Mouse (Mus musculus): ENCODE measurements around the gene Gbx2. TPM values are rescaled to one million over a fixed set of nuclear protein-coding genes. Genes with fewer than 3 reads are reported as not detected.

The Gbx2 gene
- 0.13 and 0.18 TPM in 2 replicates for polyA plus RNA-seq (2012; rRNA removed)

DNA sequence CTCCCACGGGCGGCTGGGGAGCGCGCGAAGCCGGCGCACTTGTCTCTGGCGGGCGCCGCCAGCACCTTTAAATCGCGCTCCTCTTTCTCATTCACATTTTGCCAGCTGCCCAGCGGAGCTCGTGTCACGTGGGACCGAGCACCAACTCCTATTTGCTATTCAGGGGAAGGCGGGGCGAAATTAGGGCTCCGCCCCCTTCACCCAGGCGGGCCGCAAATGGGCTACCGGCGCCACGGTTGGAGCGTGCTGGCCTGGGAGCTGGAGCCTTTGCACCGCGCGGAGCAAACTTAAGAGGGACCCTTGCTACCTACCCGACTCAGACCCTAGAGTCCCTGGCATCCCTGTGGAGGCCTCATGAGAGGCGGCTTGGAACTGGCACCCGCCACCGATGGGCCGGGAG lies at the start of gene Gbx2:
Gene Gbx2, minus strand, starts transcription at position 60 of the 400 bp plus-strand sequence.
- peaks cover 6% of the 10 kb centered on the region; the same call in 1 of the 2 replicates for H3K4me1 ChIP-seq (replicated peaks; ENCODE audit: control insufficient read depth, insufficient read depth, low read length)
- DNase-seq: no peak
- no peak for TF ChIP-seq POLR2A (IDR thresholded peaks at IDR 0.05; ENCODE audit: control insufficient read depth, extremely low read depth, insufficient read depth, low read length, poor library complexity)
- TF ChIP-seq CTCF (IDR thresholded peaks at IDR 0.05; ENCODE audit: borderline replicate concordance, control insufficient read depth, extremely low read depth, insufficient read depth, low read length, poor library complexity): no peak
- H3K4me3 ChIP-seq (ENCODE audit: control insufficient read depth, insufficient read depth, low read length): peak within 1 kb of the TSS; percentile 7; the same call in 1 of the 2 replicates
- H3K36me3 ChIP-seq (ENCODE audit: control insufficient read depth, insufficient read depth, low read length): no peaks in the 10 kb centered on the region
- peaks cover 5% of the 10 kb centered on the region; the same call in 1 of the 2 replicates for H3K27me3 ChIP-seq (ENCODE audit: control insufficient read depth, insufficient read depth, low read length)
- 8% methylated on average over 33 of the region's 33 CpGs for whole genome bisulfite sequencing
- H3K27ac ChIP-seq (ENCODE audit: control insufficient read depth, insufficient read depth, low read length): no peak within 1 kb of the TSS

- 89% methylated on average over 8 of the region's 8 CpGs for WGBS
- Histone ChIP-seq H3K4me1 (replicated peaks; ENCODE audit: control insufficient read depth, insufficient read depth, low read length) (no peaks in the 10 kb centered on the region), H3K27ac (ENCODE audit: control insufficient read depth, insufficient read depth, low read length) (no peak overlapping the region), H3K4me3 (ENCODE audit: control insufficient read depth, insufficient read depth, low read length) (no peak overlapping the region), H3K27me3 (ENCODE audit: control insufficient read depth, insufficient read depth, low read length) (no peaks in the 10 kb centered on the region), H3K36me3 (ENCODE audit: control insufficient read depth, insufficient read depth, low read length) (no peaks in the 10 kb centered on the region)
- no peak for TF ChIP-seq POLR2A (IDR thresholded peaks at IDR 0.05; ENCODE audit: control insufficient read depth, extremely low read depth, insufficient read depth, low read length, poor library complexity)
- no peak for TF ChIP-seq CTCF (IDR thresholded peaks at IDR 0.05; ENCODE audit: borderline replicate concordance, control insufficient read depth, extremely low read depth, insufficient read depth, low read length, poor library complexity)
- DNase-seq: no peak
These were observed 46.3 kb upstream of the Gbx2 start for GRCm38 (mm10) chr1:89977261-89977660.

GRCm38 (mm10) chr1:89976411-89976810 lies 45.4 kb upstream of the Gbx2 start:
- 82% methylated on average over 8 of the region's 8 CpGs for WGBS
- H3K27me3 ChIP-seq (ENCODE audit: control insufficient read depth, insufficient read depth, low read length): no peaks in the 10 kb centered on the region
- H3K27ac ChIP-seq (ENCODE audit: control insufficient read depth, insufficient read depth, low read length): no peak overlapping the region
- DNase-seq: no peak
- H3K36me3 ChIP-seq (ENCODE audit: control insufficient read depth, insufficient read depth, low read length): no peaks in the 10 kb centered on the region
- TF ChIP-seq POLR2A (IDR thresholded peaks at IDR 0.05; ENCODE audit: control insufficient read depth, extremely low read depth, insufficient read depth, low read length, poor library complexity) (no peak), CTCF (IDR thresholded peaks at IDR 0.05; ENCODE audit: borderline replicate concordance, control insufficient read depth, extremely low read depth, insufficient read depth, low read length, poor library complexity) (no peak)
- H3K4me3 ChIP-seq (ENCODE audit: control insufficient read depth, insufficient read depth, low read length): no peak overlapping the region
- H3K4me1 ChIP-seq (replicated peaks; ENCODE audit: control insufficient read depth, insufficient read depth, low read length): no peaks in the 10 kb centered on the region

DNA sequence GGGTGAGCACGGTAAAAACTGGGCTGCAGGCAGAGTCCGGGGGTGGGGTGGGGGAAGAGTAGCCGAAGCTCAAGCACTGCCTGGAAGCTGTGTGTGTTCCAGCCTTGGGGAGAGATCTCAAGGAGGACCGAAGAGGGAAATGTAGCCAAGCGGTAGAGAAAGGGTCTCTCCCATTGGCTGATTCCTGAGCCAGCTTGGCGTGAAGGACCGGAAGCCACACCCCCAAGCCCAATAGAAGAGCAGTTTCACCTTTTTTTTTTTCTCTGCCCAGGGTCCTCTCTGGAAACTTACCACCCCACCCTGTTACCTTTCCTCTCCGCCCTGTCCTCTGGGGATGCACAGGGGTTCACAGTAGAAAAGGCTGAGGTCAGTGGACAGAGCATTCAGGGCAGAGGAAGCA lies 43.6 kb upstream of the Gbx2 start:
- Histone ChIP-seq H3K27me3 (ENCODE audit: control insufficient read depth, insufficient read depth, low read length) (no peaks in the 10 kb centered on the region; the same call in 1 of the 2 replicates), H3K36me3 (ENCODE audit: control insufficient read depth, insufficient read depth, low read length) (no peaks in the 10 kb centered on the region), H3K4me1 (replicated peaks; ENCODE audit: control insufficient read depth, insufficient read depth, low read length) (no peaks in the 10 kb centered on the region), H3K27ac (ENCODE audit: control insufficient read depth, insufficient read depth, low read length) (no peak overlapping the region), H3K4me3 (ENCODE audit: control insufficient read depth, insufficient read depth, low read length) (no peak overlapping the region)
- WGBS: 84% methylated on average over 8 of the region's 8 CpGs
- no peak for DNase-seq
- no peak for TF ChIP-seq CTCF (IDR thresholded peaks at IDR 0.05; ENCODE audit: borderline replicate concordance, control insufficient read depth, extremely low read depth, insufficient read depth, low read length, poor library complexity)
- no peak for TF ChIP-seq POLR2A (IDR thresholded peaks at IDR 0.05; ENCODE audit: control insufficient read depth, extremely low read depth, insufficient read depth, low read length, poor library complexity)

GRCm38 (mm10) chr1:89971848-89972247 lies 40.9 kb upstream of the Gbx2 start:
- TF ChIP-seq CTCF (IDR thresholded peaks at IDR 0.05; ENCODE audit: borderline replicate concordance, control insufficient read depth, extremely low read depth, insufficient read depth, low read length, poor library complexity) (no peak), POLR2A (IDR thresholded peaks at IDR 0.05; ENCODE audit: control insufficient read depth, extremely low read depth, insufficient read depth, low read length, poor library complexity) (no peak)

GRCm38 (mm10) chr1:89969714-89970110 lies 38.7 kb upstream of the Gbx2 start:
- WGBS: 87% methylated on average over 4 of the region's 4 CpGs
- Histone ChIP-seq H3K36me3 (ENCODE audit: control insufficient read depth, insufficient read depth, low read length) (no peaks in the 10 kb centered on the region), H3K27ac (ENCODE audit: control insufficient read depth, insufficient read depth, low read length) (no peak overlapping the region), H3K4me1 (replicated peaks; ENCODE audit: control insufficient read depth, insufficient read depth, low read length) (peaks cover 5% of the 10 kb centered on the region; the same call in 1 of the 2 replicates), H3K27me3 (ENCODE audit: control insufficient read depth, insufficient read depth, low read length) (peaks cover 6% of the 10 kb centered on the region), H3K4me3 (ENCODE audit: control insufficient read depth, insufficient read depth, low read length) (no peak overlapping the region)
- DNase-seq: no peak
- no peak for TF ChIP-seq CTCF (IDR thresholded peaks at IDR 0.05; ENCODE audit: borderline replicate concordance, control insufficient read depth, extremely low read depth, insufficient read depth, low read length, poor library complexity)
- no peak for TF ChIP-seq POLR2A (IDR thresholded peaks at IDR 0.05; ENCODE audit: control insufficient read depth, extremely low read depth, insufficient read depth, low read length, poor library complexity)

More at GRCm38 (mm10) chr1:89971848-89972247, 40.9 kb upstream of the Gbx2 start:
- H3K27me3 ChIP-seq (ENCODE audit: control insufficient read depth, insufficient read depth, low read length): peaks cover 6% of the 10 kb centered on the region
- no peak overlapping the region for H3K27ac ChIP-seq (ENCODE audit: control insufficient read depth, insufficient read depth, low read length)
- H3K4me1 ChIP-seq (replicated peaks; ENCODE audit: control insufficient read depth, insufficient read depth, low read length): peaks cover 5% of the 10 kb centered on the region; the same call in 1 of the 2 replicates
- 65% methylated on average over 8 of the region's 8 CpGs for whole genome bisulfite sequencing
- no peak overlapping the region for H3K4me3 ChIP-seq (ENCODE audit: control insufficient read depth, insufficient read depth, low read length)
- no peaks in the 10 kb centered on the region for H3K36me3 ChIP-seq (ENCODE audit: control insufficient read depth, insufficient read depth, low read length)
- DNase-seq: no peak

Measured in thymus, adult 2 months (tissue).